Mouse (Mus musculus): ENCODE measurements around the gene Xylt1. TPM values are rescaled to one million over a fixed set of nuclear protein-coding genes. Genes with fewer than 3 reads are reported as not detected.
A peak's percentile ranks its signal among the peaks of the same experiment; 100 is the strongest.

The Xylt1 gene
- polyA plus RNA-seq, 1 experiment from 2014 or later = 2.1 TPM

- H3K9me3 ChIP-seq = no peaks in the 10 kb centered on the region
- no peaks in the 10 kb centered on the region for H3K4me1 ChIP-seq
- no peak overlapping the region for H3K4me2 ChIP-seq (replicated peaks)
- H3K9ac ChIP-seq (replicated peaks) = no peak overlapping the region
- H3K4me3 ChIP-seq = no peak overlapping the region
- ATAC-seq (ENCODE audit: low FRiP score, low read depth) = no peak
- no peak overlapping the region for H3K27ac ChIP-seq (replicated peaks)
- 72% methylated on average over 1 of the region's 1 CpGs for WGBS
- H3K36me3 ChIP-seq = no peaks in the 10 kb centered on the region
- H3K27me3 ChIP-seq = no peaks in the 10 kb centered on the region
Measured at GRCm38 (mm10) chr7:117652637-117653036, 271.9 kb downstream of the Xylt1 start.

- Histone ChIP-seq H3K4me3 (no peak overlapping the region), H3K27me3 (no peaks in the 10 kb centered on the region), H3K27ac (replicated peaks) (no peak overlapping the region), H3K9me3 (no peaks in the 10 kb centered on the region), H3K9ac (replicated peaks) (no peak overlapping the region), H3K4me1 (no peaks in the 10 kb centered on the region), H3K36me3 (no peaks in the 10 kb centered on the region), H3K4me2 (replicated peaks) (no peak overlapping the region)
- no peak for ATAC-seq (ENCODE audit: low FRiP score, low read depth)
- WGBS = 99% methylated on average over 5 of the region's 5 CpGs
Measured at GRCm38 (mm10) chr7:117655732-117656131, 275.0 kb downstream of the Xylt1 start.

GRCm38 (mm10) chr7:117658180-117658579, 277.4 kb downstream of the Xylt1 start:
- Histone ChIP-seq H3K36me3 (no peaks in the 10 kb centered on the region), H3K9me3 (no peaks in the 10 kb centered on the region), H3K27ac (replicated peaks) (no peak overlapping the region), H3K27me3 (no peaks in the 10 kb centered on the region), H3K9ac (replicated peaks) (no peak overlapping the region), H3K4me3 (no peak overlapping the region), H3K4me2 (replicated peaks) (no peak overlapping the region), H3K4me1 (no peaks in the 10 kb centered on the region)
- 95% methylated on average over 4 of the region's 4 CpGs for WGBS
- no peak for ATAC-seq (ENCODE audit: low FRiP score, low read depth)

- H3K9me3 ChIP-seq = no peaks in the 10 kb centered on the region
- ATAC-seq (ENCODE audit: low FRiP score, low read depth) = no peak
- H3K4me2 ChIP-seq (replicated peaks) = no peak overlapping the region
- no peak overlapping the region for H3K9ac ChIP-seq (replicated peaks)
- no peaks in the 10 kb centered on the region for H3K4me1 ChIP-seq
- H3K27ac ChIP-seq (replicated peaks) = no peak overlapping the region
- no peaks in the 10 kb centered on the region for H3K27me3 ChIP-seq
- no peaks in the 10 kb centered on the region for H3K36me3 ChIP-seq
- H3K4me3 ChIP-seq = no peak overlapping the region
- WGBS = 93% methylated on average over 4 of the region's 4 CpGs
Measured at GRCm38 (mm10) chr7:117658739-117659138, 278.0 kb downstream of the Xylt1 start.

- no peak for ATAC-seq (ENCODE audit: low FRiP score, low read depth)
- H3K4me3 ChIP-seq = no peak overlapping the region
- H3K9me3 ChIP-seq = no peaks in the 10 kb centered on the region
- H3K27me3 ChIP-seq = no peaks in the 10 kb centered on the region
- no peaks in the 10 kb centered on the region for H3K4me1 ChIP-seq
- 93% methylated on average over 10 of the region's 10 CpGs for WGBS
- H3K9ac ChIP-seq (replicated peaks) = no peak overlapping the region
- H3K27ac ChIP-seq (replicated peaks) = no peak overlapping the region
- no peak overlapping the region for H3K4me2 ChIP-seq (replicated peaks)
- peaks cover 6% of the 10 kb centered on the region for H3K36me3 ChIP-seq
Measured at GRCm38 (mm10) chr7:117667286-117667685, 286.5 kb downstream of the Xylt1 start.

GRCm38 (mm10) chr7:117668226-117668625, 287.4 kb downstream of the Xylt1 start:
- no peak for ATAC-seq (ENCODE audit: low FRiP score, low read depth)
- Histone ChIP-seq H3K4me3 (no peak overlapping the region), H3K9ac (replicated peaks) (no peak overlapping the region), H3K27me3 (no peaks in the 10 kb centered on the region), H3K27ac (replicated peaks) (no peak overlapping the region), H3K9me3 (no peaks in the 10 kb centered on the region), H3K36me3 (peaks cover 6% of the 10 kb centered on the region), H3K4me2 (replicated peaks) (no peak overlapping the region), H3K4me1 (no peaks in the 10 kb centered on the region)
- 84% methylated on average over 9 of the region's 9 CpGs for WGBS

- 89% methylated on average over 7 of the region's 7 CpGs for WGBS
- H3K9ac ChIP-seq (replicated peaks) = no peak overlapping the region
- ATAC-seq (ENCODE audit: low FRiP score, low read depth) = no peak
- H3K4me1 ChIP-seq = no peaks in the 10 kb centered on the region
- no peak overlapping the region for H3K4me2 ChIP-seq (replicated peaks)
- no peak overlapping the region for H3K4me3 ChIP-seq
- no peaks in the 10 kb centered on the region for H3K27me3 ChIP-seq
- no peak overlapping the region for H3K27ac ChIP-seq (replicated peaks)
- peaks cover 3% of the 10 kb centered on the region for H3K36me3 ChIP-seq
- no peaks in the 10 kb centered on the region for H3K9me3 ChIP-seq
Measured at GRCm38 (mm10) chr7:117672121-117672591, 291.4 kb downstream of the Xylt1 start.

GRCm38 (mm10) chr7:117686120-117686996, 305.6 kb downstream of the Xylt1 start:
- H3K4me1 ChIP-seq = peaks cover 25% of the 10 kb centered on the region
- H3K9ac ChIP-seq (replicated peaks) = no peak overlapping the region
- no peaks in the 10 kb centered on the region for H3K36me3 ChIP-seq
- peak; percentile 94 for ATAC-seq (ENCODE audit: low FRiP score, low read depth)
- H3K9me3 ChIP-seq = no peaks in the 10 kb centered on the region
- 6% methylated on average over 5 of the region's 5 CpGs for WGBS
- H3K4me3 ChIP-seq = no peak overlapping the region
- H3K27ac ChIP-seq (replicated peaks) = peak overlapping the region; percentile 64
- no peaks in the 10 kb centered on the region for H3K27me3 ChIP-seq
- no peak overlapping the region for H3K4me2 ChIP-seq (replicated peaks)

GRCm38 (mm10) chr7:117686997-117687302, 306.2 kb downstream of the Xylt1 start:
- Histone ChIP-seq H3K4me3 (no peak overlapping the region), H3K9me3 (no peaks in the 10 kb centered on the region), H3K9ac (replicated peaks) (no peak overlapping the region), H3K27me3 (no peaks in the 10 kb centered on the region), H3K36me3 (no peaks in the 10 kb centered on the region), H3K4me2 (replicated peaks) (no peak overlapping the region), H3K27ac (replicated peaks) (peak overlapping the region; percentile 64), H3K4me1 (peaks cover 25% of the 10 kb centered on the region)
- WGBS = 35% methylated on average over 3 of the region's 3 CpGs
- ATAC-seq (ENCODE audit: low FRiP score, low read depth) = no peak; the same call in 1 of the 2 replicates

GRCm38 (mm10) chr7:117695612-117696011, 314.8 kb downstream of the Xylt1 start:
- no peak for ATAC-seq (ENCODE audit: low FRiP score, low read depth)
- Histone ChIP-seq H3K4me2 (replicated peaks) (no peak overlapping the region), H3K27ac (replicated peaks) (no peak overlapping the region), H3K27me3 (no peaks in the 10 kb centered on the region), H3K4me3 (no peak overlapping the region), H3K9me3 (no peaks in the 10 kb centered on the region), H3K4me1 (peaks cover 12% of the 10 kb centered on the region; the same call in 1 of the 2 replicates), H3K36me3 (no peaks in the 10 kb centered on the region), H3K9ac (replicated peaks) (no peak overlapping the region)
- 87% methylated on average over 4 of the region's 4 CpGs for WGBS

- Histone ChIP-seq H3K4me1 (peaks cover 12% of the 10 kb centered on the region; the same call in 1 of the 2 replicates), H3K27me3 (no peaks in the 10 kb centered on the region), H3K4me3 (no peak overlapping the region), H3K36me3 (no peaks in the 10 kb centered on the region), H3K9me3 (no peaks in the 10 kb centered on the region), H3K27ac (replicated peaks) (no peak overlapping the region), H3K9ac (replicated peaks) (no peak overlapping the region), H3K4me2 (replicated peaks) (no peak overlapping the region)
- no peak for ATAC-seq (ENCODE audit: low FRiP score, low read depth)
- WGBS = 97% methylated on average over 4 of the region's 4 CpGs
Measured at GRCm38 (mm10) chr7:117697681-117698080, 316.9 kb downstream of the Xylt1 start.

- Histone ChIP-seq H3K36me3 (no peaks in the 10 kb centered on the region), H3K9me3 (no peaks in the 10 kb centered on the region), H3K4me2 (replicated peaks) (no peak overlapping the region), H3K4me1 (peaks cover 12% of the 10 kb centered on the region; the same call in 1 of the 2 replicates), H3K9ac (replicated peaks) (no peak overlapping the region), H3K27me3 (no peaks in the 10 kb centered on the region), H3K4me3 (no peak overlapping the region), H3K27ac (replicated peaks) (no peak overlapping the region)
- WGBS = 94% methylated on average over 1 of the region's 1 CpGs
- ATAC-seq (ENCODE audit: low FRiP score, low read depth) = no peak
Measured at GRCm38 (mm10) chr7:117698551-117699114, 317.9 kb downstream of the Xylt1 start.
